Comparison of ENCODE assay signal across 14 mouse cellular contexts in genomic region chr5:138846506-138846905, GRCm38 (mm10). TPM values are rescaled to one million over a fixed set of nuclear protein-coding genes. Genes with fewer than 3 reads are reported as not detected.
DNase-seq lines count a peak whose midpoint lies in the region; ATAC-seq lines count a peak whose summit lies in the region.
"Had no signal": no experiment of that assay in that cellular context is flagged by ENCODE, and none has a peak within 500 bp of the region (broad histone marks: within the 10 kb centered on the region; RNA-seq: fewer than 3 reads in every experiment).

No protein-coding gene starts in this region.

- no peaks in the 10 kb centered on the region for H3K9me3 ChIP-seq in hindbrain, embryonic 13.5 days
- H3K9me3 ChIP-seq in hindbrain, embryonic 11.5 days (ENCODE audit: control insufficient read depth, low read length): no peaks in the 10 kb centered on the region
- H3K9me3 ChIP-seq in midbrain, embryonic 15.5 days: no peaks in the 10 kb centered on the region
- no peaks in the 10 kb centered on the region for H3K9me3 ChIP-seq in forebrain, embryonic 16.5 days (ENCODE audit: control insufficient read depth, low read length)

- H3K4me1 ChIP-seq in hindbrain, embryonic 13.5 days (replicated peaks): peaks cover 7% of the 10 kb centered on the region; the same call in 1 of the 2 replicates
- H3K4me1 ChIP-seq in hindbrain, embryonic 11.5 days (replicated peaks; ENCODE audit: control insufficient read depth, insufficient read depth, low read length): no peaks in the 10 kb centered on the region; the same call in 1 of the 2 replicates
- 0 out of 2 replicates have a peak, but pooled peaks cover 2% of the 10 kb centered on the region for H3K4me1 ChIP-seq in midbrain, embryonic 15.5 days
- H3K4me1 ChIP-seq in forebrain, embryonic 16.5 days (replicated peaks; ENCODE audit: control insufficient read depth, insufficient read depth, low read length): peaks cover 3% of the 10 kb centered on the region; the same call in 1 of the 2 replicates

- DNase-seq in hindbrain, embryonic 11.5 days (ENCODE audit: low spot score): no peak
- DNase-seq in adrenal gland, postnatal 25 days: peak; percentile 72
- DNase-seq in kidney, postnatal 25 days: peak; percentile 71 to 86
- DNase-seq in ovary, postnatal 36 days (ENCODE audit: low spot score): peak; percentile 74
- no peak for DNase-seq in cerebellum, adult 8-10 months
- DNase-seq: left cerebral cortex, postnatal 4 days had no signal

- no peaks in the 10 kb centered on the region for H3K36me3 ChIP-seq in hindbrain, embryonic 13.5 days
- H3K36me3 ChIP-seq in hindbrain, embryonic 11.5 days (ENCODE audit: control insufficient read depth, insufficient read depth, low read length): no peaks in the 10 kb centered on the region
- H3K36me3 ChIP-seq in midbrain, embryonic 15.5 days (replicated peaks): no peaks in the 10 kb centered on the region
- H3K36me3 ChIP-seq in forebrain, embryonic 16.5 days (ENCODE audit: control insufficient read depth, insufficient read depth): no peaks in the 10 kb centered on the region

- H3K4me3 ChIP-seq in hindbrain, embryonic 13.5 days: no peak overlapping the region
- no peak overlapping the region for H3K4me3 ChIP-seq in hindbrain, embryonic 11.5 days (ENCODE audit: low read depth, low read length)
- no peak overlapping the region for H3K4me3 ChIP-seq in midbrain, embryonic 15.5 days
- no peak overlapping the region for H3K4me3 ChIP-seq in forebrain, embryonic 16.5 days (replicated peaks; ENCODE audit: low read length)
- H3K4me3 ChIP-seq: myocyte had no signal

- H3K27me3 ChIP-seq in hindbrain, embryonic 13.5 days: peaks cover 4% of the 10 kb centered on the region; the same call in 1 of the 2 replicates
- no peaks in the 10 kb centered on the region for H3K27me3 ChIP-seq in hindbrain, embryonic 11.5 days (ENCODE audit: control insufficient read depth, insufficient read depth, low read length)
- H3K27me3 ChIP-seq in midbrain, embryonic 15.5 days (replicated peaks): no peaks in the 10 kb centered on the region
- H3K27me3 ChIP-seq in forebrain, embryonic 16.5 days (replicated peaks; ENCODE audit: control insufficient read depth, insufficient read depth, low read length): no peaks in the 10 kb centered on the region

- no peak overlapping the region for H3K27ac ChIP-seq in hindbrain, embryonic 13.5 days
- no peak overlapping the region for H3K27ac ChIP-seq in hindbrain, embryonic 11.5 days (ENCODE audit: low read depth, low read length)
- H3K27ac ChIP-seq in midbrain, embryonic 15.5 days: no peak overlapping the region
- no peak overlapping the region for H3K27ac ChIP-seq in forebrain, embryonic 16.5 days (ENCODE audit: low read length)

- 88% methylated on average over 4 of the region's 4 CpGs for WGBS in hindbrain, embryonic 13.5 days
- 93% methylated on average over 4 of the region's 4 CpGs for WGBS in hindbrain, embryonic 11.5 days
- WGBS in midbrain, embryonic 15.5 days: 80% methylated on average over 4 of the region's 4 CpGs
- 77% methylated on average over 4 of the region's 4 CpGs for WGBS in forebrain, embryonic 16.5 days

- ATAC-seq in hindbrain, embryonic 13.5 days (ENCODE audit: low FRiP score): no peak
- no peak for ATAC-seq in hindbrain, embryonic 11.5 days (ENCODE audit: low FRiP score)
- no peak for ATAC-seq in midbrain, embryonic 15.5 days (replicated peaks)
- no peak for ATAC-seq in forebrain, embryonic 16.5 days
- ATAC-seq: inflammation-experienced regulatory T-cells, adult 6 months had no signal

- H3K4me2 ChIP-seq in hindbrain, embryonic 13.5 days: no peak overlapping the region
- H3K4me2 ChIP-seq in hindbrain, embryonic 11.5 days (replicated peaks; ENCODE audit: low read depth, low read length): no peak overlapping the region
- no peak overlapping the region for H3K4me2 ChIP-seq in midbrain, embryonic 15.5 days
- H3K4me2 ChIP-seq in forebrain, embryonic 16.5 days (ENCODE audit: low read length): no peak overlapping the region

- 0 out of 2 replicates have a peak overlapping the region, but pooled peaks have one; percentile 35 for H3K9ac ChIP-seq in hindbrain, embryonic 13.5 days
- no peak overlapping the region for H3K9ac ChIP-seq in hindbrain, embryonic 11.5 days (ENCODE audit: low read depth, low read length)
- no peak overlapping the region for H3K9ac ChIP-seq in midbrain, embryonic 15.5 days
- H3K9ac ChIP-seq in forebrain, embryonic 16.5 days (replicated peaks; ENCODE audit: low read depth, low read length): no peak overlapping the region

RNA-seq across cellular contexts. Expression of gene Gm5294, which starts 26.6 kb away (rescaled TPM):
- polyA plus RNA-seq in hindbrain, embryonic 13.5 days (2015; fragmentation: Nextera tagmentation; extraction: Ambion mirVana): 0.73 and 0.97 TPM in 2 replicates
- polyA plus RNA-seq in hindbrain, embryonic 11.5 days (2014; fragmentation: Nextera tagmentation; extraction: Ambion mirVana): 0.40 TPM in 1 of 2 replicates, not detected in the other
- not detected in 2 replicates for total RNA-seq in adrenal gland, postnatal 25 days (2021)
- polyA plus RNA-seq in midbrain, embryonic 15.5 days (2015; fragmentation: Nextera tagmentation; extraction: Ambion mirVana): not detected in 2 replicates
- not detected in 2 replicates for polyA plus RNA-seq in forebrain, embryonic 16.5 days (2015; fragmentation: Nextera tagmentation; extraction: Ambion mirVana)
- total RNA-seq: CH12.LX; left cerebral cortex, postnatal 4 days had no signal
- polyA plus RNA-seq: forebrain, embryonic 11.5 days; inflammation-experienced regulatory T-cells, adult 6 months; lung, embryonic 16.5 days; myocyte had no signal

Comparison
In these comparisons a context has a peak if more than half of its experiments do, and no peak if none do; other contexts are left out.
1. DNase-seq: peak in adrenal gland, postnatal 25 days (single experiment), kidney, postnatal 25 days (2 of 2) and ovary, postnatal 36 days (single experiment); none in hindbrain, embryonic 11.5 days (single experiment) and cerebellum, adult 8-10 months (single experiment).